Mouse (Mus musculus): ENCODE results near the gene Tmem167b. TPM values are rescaled to one million over a fixed set of nuclear protein-coding genes. Genes with fewer than 3 reads are reported as not detected.

The Tmem167b gene
- polyA plus RNA-seq, 1 experiment = 4.0 TPM

- H3K27me3 ChIP-seq (ENCODE audit: control insufficient read depth, insufficient read depth, low read length) = no peaks in the 10 kb centered on the region
- peak overlapping the region; percentile 87 for H3K4me3 ChIP-seq (ENCODE audit: control insufficient read depth, low read depth, low read length)
- no peak for TF ChIP-seq CTCF (IDR thresholded peaks at IDR 0.05; ENCODE audit: control insufficient read depth, insufficient read depth, insufficient replicate concordance, low read depth, low read length)
- no peak for TF ChIP-seq POLR2A (IDR thresholded peaks at IDR 0.05; ENCODE audit: control insufficient read depth, low read depth, low read length)
- peaks cover 2% of the 10 kb centered on the region for H3K4me1 ChIP-seq (ENCODE audit: control insufficient read depth, insufficient read depth, low read length)
- H3K27ac ChIP-seq (ENCODE audit: control insufficient read depth, insufficient read depth, low read depth, low read length) = no peak overlapping the region
- no peaks in the 10 kb centered on the region for H3K36me3 ChIP-seq (ENCODE audit: control insufficient read depth, insufficient read depth, low read length)
Observed at GRCm38 (mm10) chr3:108535896-108536516, 26.3 kb downstream of the Tmem167b start.

GRCm38 (mm10) chr3:108533951-108534350 lies 28.3 kb downstream of the Tmem167b start, which contains the start of gene 1700013F07Rik:
Gene 1700013F07Rik, plus strand, starts transcription at chr3:108534150.
- no peaks in the 10 kb centered on the region for H3K36me3 ChIP-seq (ENCODE audit: control insufficient read depth, insufficient read depth, low read length)
- no peaks in the 10 kb centered on the region for H3K27me3 ChIP-seq (ENCODE audit: control insufficient read depth, insufficient read depth, low read length)
- peak within 1 kb of the TSS; percentile 73 for H3K4me3 ChIP-seq (ENCODE audit: control insufficient read depth, low read depth, low read length)
- no peak within 1 kb of the TSS for H3K27ac ChIP-seq (ENCODE audit: control insufficient read depth, insufficient read depth, low read depth, low read length)
- peaks cover 2% of the 10 kb centered on the region for H3K4me1 ChIP-seq (ENCODE audit: control insufficient read depth, insufficient read depth, low read length)
- no peak for TF ChIP-seq CTCF (IDR thresholded peaks at IDR 0.05; ENCODE audit: control insufficient read depth, insufficient read depth, insufficient replicate concordance, low read depth, low read length)

GRCm38 (mm10) chr3:108533114-108533885 lies 29.0 kb downstream of the Tmem167b start:
- H3K4me3 ChIP-seq (ENCODE audit: control insufficient read depth, low read depth, low read length) = peak overlapping the region; percentile 30
- H3K27me3 ChIP-seq (ENCODE audit: control insufficient read depth, insufficient read depth, low read length) = no peaks in the 10 kb centered on the region
- TF ChIP-seq POLR2A (IDR thresholded peaks at IDR 0.05; ENCODE audit: control insufficient read depth, low read depth, low read length) = no peak
- no peak for TF ChIP-seq CTCF (IDR thresholded peaks at IDR 0.05; ENCODE audit: control insufficient read depth, insufficient read depth, insufficient replicate concordance, low read depth, low read length)
- no peaks in the 10 kb centered on the region for H3K36me3 ChIP-seq (ENCODE audit: control insufficient read depth, insufficient read depth, low read length)
- H3K4me1 ChIP-seq (ENCODE audit: control insufficient read depth, insufficient read depth, low read length) = peaks cover 2% of the 10 kb centered on the region
- H3K27ac ChIP-seq (ENCODE audit: control insufficient read depth, insufficient read depth, low read depth, low read length) = no peak overlapping the region

- H3K27ac ChIP-seq (ENCODE audit: control insufficient read depth, insufficient read depth, low read depth, low read length) = no peak overlapping the region
- no peaks in the 10 kb centered on the region for H3K4me1 ChIP-seq (ENCODE audit: control insufficient read depth, insufficient read depth, low read length)
- TF ChIP-seq CTCF (IDR thresholded peaks at IDR 0.05; ENCODE audit: control insufficient read depth, insufficient read depth, insufficient replicate concordance, low read depth, low read length) (peak; percentile 61; the same call in 1 of the 2 replicates), POLR2A (IDR thresholded peaks at IDR 0.05; ENCODE audit: control insufficient read depth, low read depth, low read length) (no peak)
- H3K4me3 ChIP-seq (ENCODE audit: control insufficient read depth, low read depth, low read length) = no peak overlapping the region
- H3K27me3 ChIP-seq (ENCODE audit: control insufficient read depth, insufficient read depth, low read length) = no peaks in the 10 kb centered on the region
- H3K36me3 ChIP-seq (ENCODE audit: control insufficient read depth, insufficient read depth, low read length) = no peaks in the 10 kb centered on the region
Observed at GRCm38 (mm10) chr3:108528489-108528888, 33.8 kb downstream of the Tmem167b start.

GRCm38 (mm10) chr3:108523415-108523814 lies 38.9 kb downstream of the Tmem167b start:
- Histone ChIP-seq H3K27me3 (ENCODE audit: control insufficient read depth, insufficient read depth, low read length) (no peaks in the 10 kb centered on the region), H3K4me1 (ENCODE audit: control insufficient read depth, insufficient read depth, low read length) (no peaks in the 10 kb centered on the region), H3K36me3 (ENCODE audit: control insufficient read depth, insufficient read depth, low read length) (no peaks in the 10 kb centered on the region), H3K4me3 (ENCODE audit: control insufficient read depth, low read depth, low read length) (no peak overlapping the region), H3K27ac (ENCODE audit: control insufficient read depth, insufficient read depth, low read depth, low read length) (no peak overlapping the region)
- no peak for TF ChIP-seq POLR2A (IDR thresholded peaks at IDR 0.05; ENCODE audit: control insufficient read depth, low read depth, low read length)
- no peak for TF ChIP-seq CTCF (IDR thresholded peaks at IDR 0.05; ENCODE audit: control insufficient read depth, insufficient read depth, insufficient replicate concordance, low read depth, low read length)

- TF ChIP-seq POLR2A (IDR thresholded peaks at IDR 0.05; ENCODE audit: control insufficient read depth, low read depth, low read length) = no peak
- TF ChIP-seq CTCF (IDR thresholded peaks at IDR 0.05; ENCODE audit: control insufficient read depth, insufficient read depth, insufficient replicate concordance, low read depth, low read length) = no peak
- H3K27me3 ChIP-seq (ENCODE audit: control insufficient read depth, insufficient read depth, low read length) = no peaks in the 10 kb centered on the region
- no peaks in the 10 kb centered on the region for H3K4me1 ChIP-seq (ENCODE audit: control insufficient read depth, insufficient read depth, low read length)
- H3K36me3 ChIP-seq (ENCODE audit: control insufficient read depth, insufficient read depth, low read length) = no peaks in the 10 kb centered on the region
- no peak overlapping the region for H3K4me3 ChIP-seq (ENCODE audit: control insufficient read depth, low read depth, low read length)
- no peak overlapping the region for H3K27ac ChIP-seq (ENCODE audit: control insufficient read depth, insufficient read depth, low read depth, low read length)
Observed at GRCm38 (mm10) chr3:108518276-108518675, 44.0 kb downstream of the Tmem167b start.

- Histone ChIP-seq H3K4me3 (ENCODE audit: control insufficient read depth, low read depth, low read length) (no peak overlapping the region), H3K27me3 (ENCODE audit: control insufficient read depth, insufficient read depth, low read length) (no peaks in the 10 kb centered on the region), H3K36me3 (ENCODE audit: control insufficient read depth, insufficient read depth, low read length) (no peaks in the 10 kb centered on the region), H3K27ac (ENCODE audit: control insufficient read depth, insufficient read depth, low read depth, low read length) (no peak overlapping the region), H3K4me1 (ENCODE audit: control insufficient read depth, insufficient read depth, low read length) (no peaks in the 10 kb centered on the region)
- TF ChIP-seq CTCF (IDR thresholded peaks at IDR 0.05; ENCODE audit: control insufficient read depth, insufficient read depth, insufficient replicate concordance, low read depth, low read length) = no peak
- TF ChIP-seq POLR2A (IDR thresholded peaks at IDR 0.05; ENCODE audit: control insufficient read depth, low read depth, low read length) = no peak
Observed at GRCm38 (mm10) chr3:108513465-108513864, 48.8 kb downstream of the Tmem167b start.

Data from testis, adult 2 months (tissue).